Mouse (Mus musculus): Measurements from ENCODE around the gene Dis3l2.
A peak's percentile ranks its signal among the peaks of the same experiment; 100 is the strongest.

Gene Dis3l2

GRCm38 (mm10) chr1:87011718-87012117 is 308.1 kb downstream of the Dis3l2 start:
- DNase-seq, result no peak

GRCm38 (mm10) chr1:87012606-87013005 is 309.0 kb downstream of the Dis3l2 start:
- no peak for DNase-seq

- no peak for DNase-seq
These were observed 317.1 kb downstream of the Dis3l2 start for GRCm38 (mm10) chr1:87020714-87021113.

- no peak for DNase-seq
These were observed 318.0 kb downstream of the Dis3l2 start for GRCm38 (mm10) chr1:87021584-87021983.

- no peak for DNase-seq
These were observed 319.9 kb downstream of the Dis3l2 start for GRCm38 (mm10) chr1:87023291-87024170.

GRCm38 (mm10) chr1:87025021-87025420 is 321.4 kb downstream of the Dis3l2 start:
- no peak for DNase-seq

- DNase-seq, result no peak
These were observed 325.2 kb downstream of the Dis3l2 start for GRCm38 (mm10) chr1:87028786-87029185.

GRCm38 (mm10) chr1:87030652-87031051 is 327.0 kb downstream of the Dis3l2 start:
- DNase-seq, result no peak

- DNase-seq, result no peak
These were observed 328.9 kb downstream of the Dis3l2 start for GRCm38 (mm10) chr1:87032466-87032865.

GRCm38 (mm10) chr1:87035532-87036161 is 332.0 kb downstream of the Dis3l2 start:
- DNase-seq, result no peak

- DNase-seq, result no peak
These were observed 332.7 kb downstream of the Dis3l2 start for GRCm38 (mm10) chr1:87036334-87036733.

- no peak for DNase-seq
These were observed 335.0 kb downstream of the Dis3l2 start for GRCm38 (mm10) chr1:87038477-87039070.

- DNase-seq, result peak; percentile 26 to 69
These were observed 337.5 kb downstream of the Dis3l2 start for GRCm38 (mm10) chr1:87041119-87041518.

GRCm38 (mm10) chr1:87041814-87042438 is 338.3 kb downstream of the Dis3l2 start:
- peak in 1 of 2 experiments; percentile 65 for DNase-seq

- no peak for DNase-seq
These were observed 346.5 kb downstream of the Dis3l2 start for GRCm38 (mm10) chr1:87050072-87050471.

GRCm38 (mm10) chr1:87050700-87051099 is 347.1 kb downstream of the Dis3l2 start:
- no peak for DNase-seq

GRCm38 (mm10) chr1:87051369-87051768 is 347.8 kb downstream of the Dis3l2 start:
- DNase-seq, result no peak

GRCm38 (mm10) chr1:87057075-87057474 is 353.5 kb downstream of the Dis3l2 start:
- DNase-seq, result no peak

GRCm38 (mm10) chr1:87059042-87059665 is 355.5 kb downstream of the Dis3l2 start:
- DNase-seq, result no peak

GRCm38 (mm10) chr1:87060913-87061312 is 357.3 kb downstream of the Dis3l2 start:
- DNase-seq, result no peak

GRCm38 (mm10) chr1:87070720-87071119 is 367.1 kb downstream of the Dis3l2 start:
- peak in 1 of 2 experiments; percentile 38 for DNase-seq

- DNase-seq, result no peak
These were observed 370.2 kb downstream of the Dis3l2 start for GRCm38 (mm10) chr1:87073776-87074175.

GRCm38 (mm10) chr1:87086196-87086595 is 382.6 kb downstream of the Dis3l2 start:
- DNase-seq, result no peak
